In the genomic region with DNA sequence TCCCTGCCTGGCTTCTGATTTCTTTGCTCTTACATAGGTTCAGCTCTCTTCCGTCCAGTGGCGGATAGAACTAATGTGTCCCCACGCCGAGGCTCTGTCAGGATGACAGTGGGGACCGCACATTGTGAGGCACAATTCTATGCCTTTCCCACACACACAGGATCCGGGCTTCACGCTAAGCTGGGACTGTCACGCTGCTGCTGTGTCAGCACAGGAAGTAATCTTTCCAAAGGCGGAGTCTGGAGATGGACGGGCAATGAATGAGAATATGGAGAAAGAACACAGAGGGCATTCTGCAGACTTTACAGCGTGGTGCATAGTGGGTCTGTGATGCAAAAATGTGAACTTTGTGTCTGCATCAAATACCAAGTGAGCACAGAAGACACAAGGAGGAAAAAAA, we compare ENCODE assay signal across 8 mouse cellular contexts.
DNase-seq lines count a peak whose midpoint lies in the region; ATAC-seq and TF ChIP-seq lines count a peak whose summit lies in the region.

No protein-coding gene starts in this region.

- no peak overlapping the region for H3K4me2 ChIP-seq in heart, postnatal 0 days (ENCODE audit: low read depth, low read length)

- 53% methylated on average over 11 of the region's 11 CpGs for WGBS in heart, embryonic 10.5 days
- WGBS in heart, postnatal 0 days: 59% methylated on average over 11 of the region's 11 CpGs
- WGBS in midbrain, embryonic 10.5 days: 69% methylated on average over 11 of the region's 11 CpGs

- H3K36me3 ChIP-seq in heart, embryonic 10.5 days: peaks cover 3% of the 10 kb centered on the region; the same call in 1 of the 2 replicates
- no peaks in the 10 kb centered on the region for H3K36me3 ChIP-seq in heart, postnatal 0 days (replicated peaks; ENCODE audit: control insufficient read depth, insufficient read depth, low read length)
- peaks cover under 1% of the 10 kb centered on the region; the same call in 1 of the 2 replicates for H3K36me3 ChIP-seq in midbrain, embryonic 10.5 days

- H3K27me3 ChIP-seq in heart, embryonic 10.5 days (ENCODE audit: insufficient read depth, poor library complexity, severe bottlenecking): no peaks in the 10 kb centered on the region
- H3K27me3 ChIP-seq in heart, postnatal 0 days (ENCODE audit: control insufficient read depth, insufficient read depth, low read length): no peaks in the 10 kb centered on the region
- H3K27me3 ChIP-seq in midbrain, embryonic 10.5 days (ENCODE audit: low read depth, poor library complexity, severe bottlenecking): no peaks in the 10 kb centered on the region

- no peaks in the 10 kb centered on the region for H3K9me3 ChIP-seq in heart, embryonic 10.5 days
- no peaks in the 10 kb centered on the region for H3K9me3 ChIP-seq in heart, postnatal 0 days (replicated peaks; ENCODE audit: control insufficient read depth, low read length)
- H3K9me3 ChIP-seq in midbrain, embryonic 10.5 days (replicated peaks): no peaks in the 10 kb centered on the region

- no peak overlapping the region for H3K4me3 ChIP-seq in heart, embryonic 10.5 days
- no peak overlapping the region for H3K4me3 ChIP-seq in heart, postnatal 0 days (ENCODE audit: low read depth, low read length)
- no peak overlapping the region for H3K4me3 ChIP-seq in midbrain, embryonic 10.5 days

- no peak for DNase-seq in heart, embryonic 10.5 days (ENCODE audit: low spot score)
- no peak for DNase-seq in heart, adult 9 months (ENCODE audit: low spot score in 2 of 2)
- DNase-seq in embryo, embryonic 9.5 days (ENCODE audit: extremely low spot score): peak; percentile 64
- no peak for DNase-seq in heart, postnatal 0 days (ENCODE audit: low spot score)
- no peak for DNase-seq in midbrain, embryonic 10.5 days (ENCODE audit: low spot score)
- DNase-seq in adipocyte (ENCODE audit: low spot score): no peak
- no peak for DNase-seq in urinary bladder, postnatal 25 days (ENCODE audit: low spot score)
- DNase-seq in layer of hippocampus, postnatal 36 days: no peak

- TF ChIP-seq CTCF in heart, postnatal 0 days (IDR thresholded peaks at IDR 0.05; ENCODE audit: low read depth): no peak

- no peak for TF ChIP-seq EP300 in heart, postnatal 0 days (IDR thresholded peaks at IDR 0.05; ENCODE audit: low read depth)

- no peak for ATAC-seq in heart, postnatal 0 days (ENCODE audit: insufficient read depth, low read depth)

- peaks cover 78% of the 10 kb centered on the region for H3K4me1 ChIP-seq in heart, embryonic 10.5 days
- H3K4me1 ChIP-seq in heart, postnatal 0 days (ENCODE audit: control insufficient read depth, insufficient read depth): peaks cover 66% of the 10 kb centered on the region
- peaks cover 76% of the 10 kb centered on the region for H3K4me1 ChIP-seq in midbrain, embryonic 10.5 days

- H3K27ac ChIP-seq in heart, embryonic 10.5 days: peak overlapping the region; percentile 79; the same call in 1 of the 2 replicates
- peak overlapping the region; percentile 66; the same call in 1 of the 2 replicates for H3K27ac ChIP-seq in heart, postnatal 0 days (ENCODE audit: low read depth)
- peak overlapping the region; percentile 72; the same call in 1 of the 2 replicates for H3K27ac ChIP-seq in midbrain, embryonic 10.5 days (replicated peaks)

- H3K9ac ChIP-seq in heart, postnatal 0 days (replicated peaks; ENCODE audit: low read depth, low read length): no peak overlapping the region
